Mouse (Mus musculus): ENCODE data around the gene Smurf1. TPM values are rescaled to one million over a fixed set of nuclear protein-coding genes. Genes with fewer than 3 reads are reported as not detected.

Smurf1 gene
- 10 to 100 TPM; 34.0 to 36.3 TPM for total RNA-seq (2021)

GRCm38 (mm10) chr5:144965639-144966351 lies at the start of gene Smurf1:
TSS of gene Smurf1 (minus strand) at chr5:144965847.
- peak; percentile 91 for DNase-seq

- no peak for DNase-seq
These were observed 48.6 kb upstream of the Smurf1 start for GRCm38 (mm10) chr5:145014278-145014677.

GRCm38 (mm10) chr5:145008878-145009659 lies 43.4 kb upstream of the Smurf1 start:
- DNase-seq, result no peak

GRCm38 (mm10) chr5:145005596-145005995 lies 39.9 kb upstream of the Smurf1 start:
- DNase-seq, result no peak

GRCm38 (mm10) chr5:145004495-145004894 lies 38.8 kb upstream of the Smurf1 start:
- no peak for DNase-seq

GRCm38 (mm10) chr5:145003362-145003761 lies 37.7 kb upstream of the Smurf1 start:
- no peak for DNase-seq

GRCm38 (mm10) chr5:144998491-144998890 lies 32.8 kb upstream of the Smurf1 start:
- no peak for DNase-seq

GRCm38 (mm10) chr5:144990481-144990880 lies 24.8 kb upstream of the Smurf1 start:
- no peak for DNase-seq

GRCm38 (mm10) chr5:144990051-144990450 lies 24.4 kb upstream of the Smurf1 start:
- DNase-seq, result no peak

- no peak for DNase-seq
These were observed 23.4 kb upstream of the Smurf1 start for GRCm38 (mm10) chr5:144989061-144989405.

- peak; percentile 62 for DNase-seq
These were observed 22.9 kb upstream of the Smurf1 start for GRCm38 (mm10) chr5:144988340-144989060.

GRCm38 (mm10) chr5:144987561-144987960 lies 21.9 kb upstream of the Smurf1 start:
- no peak for DNase-seq

GRCm38 (mm10) chr5:144984839-144985238 lies 19.2 kb upstream of the Smurf1 start:
- no peak for DNase-seq

- no peak for DNase-seq
These were observed 17.6 kb upstream of the Smurf1 start for GRCm38 (mm10) chr5:144983227-144983626.

- DNase-seq, result no peak
These were observed 13.5 kb upstream of the Smurf1 start for GRCm38 (mm10) chr5:144979110-144979509.

GRCm38 (mm10) chr5:144978533-144979107 lies 13.0 kb upstream of the Smurf1 start:
- peak; percentile 68 for DNase-seq

- no peak for DNase-seq
These were observed 5.6 kb upstream of the Smurf1 start for GRCm38 (mm10) chr5:144971266-144971665.

- DNase-seq, result peak; percentile 93
These were observed 592 bp downstream of the Smurf1 start for GRCm38 (mm10) chr5:144964872-144965638.

GRCm38 (mm10) chr5:144964465-144964864 lies 1.2 kb downstream of the Smurf1 start:
- DNase-seq, result peak; percentile 14

GRCm38 (mm10) chr5:144963817-144964261 lies 1.8 kb downstream of the Smurf1 start:
- DNase-seq, result peak; percentile 75

- DNase-seq, result peak; percentile 46
These were observed 2.2 kb downstream of the Smurf1 start for GRCm38 (mm10) chr5:144963401-144963800.

- DNase-seq, result no peak
These were observed 7.4 kb downstream of the Smurf1 start for GRCm38 (mm10) chr5:144958271-144958670.
